Mouse (Mus musculus) c-Kit-positive CD71-positive TER-119-negative erythroid progenitor cells, embryonic 14.5 days (primary cell): ENCODE measurements around the gene Acvr1b.

Experiments used
- DNase-seq: peaks from one replicate; pipeline ENCODE4 v3.0.0-alpha.2; 2013; ENCODE audit warnings: low read depth

Gene Acvr1b

DNA sequence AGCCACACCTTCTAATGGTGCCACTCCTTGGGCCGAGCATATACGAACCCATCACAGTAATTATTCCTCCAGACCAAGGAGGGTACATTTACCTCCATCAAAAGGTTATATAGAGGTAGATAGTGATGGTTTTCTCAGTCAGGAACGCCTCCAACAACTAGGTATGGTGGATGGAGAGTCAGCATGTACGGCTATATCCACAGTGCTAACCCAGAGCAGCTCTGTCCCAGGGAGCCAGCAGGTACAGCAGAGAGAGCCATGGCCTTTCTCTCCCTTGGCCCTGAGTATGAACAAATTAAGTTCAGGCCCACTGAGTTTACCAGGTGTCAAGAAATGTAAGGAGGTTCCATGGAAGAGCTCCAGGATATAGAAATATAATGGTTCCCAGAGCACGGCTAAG lies 78.1 kb downstream of the Acvr1b start:
- DNase-seq: no peak

- no peak for DNase-seq
Observed at GRCm38 (mm10) chr15:101252614-101253013, 78.7 kb downstream of the Acvr1b start.

DNA sequence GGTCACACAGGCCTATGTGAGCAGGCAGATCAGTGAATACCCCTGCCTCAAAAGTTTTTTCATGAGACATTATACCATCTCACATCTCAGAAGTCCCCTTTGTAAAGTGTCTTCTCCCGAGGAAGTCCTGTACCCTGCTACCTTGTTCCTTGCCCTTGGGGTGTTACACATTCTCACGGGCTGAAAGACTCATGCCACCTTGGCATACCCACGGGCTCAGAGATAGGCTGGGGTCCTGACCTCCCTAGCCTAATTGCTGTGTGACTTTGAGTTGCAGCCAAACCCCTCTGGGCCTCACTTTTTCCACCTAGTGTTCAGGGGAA lies 79.7 kb downstream of the Acvr1b start:
- no peak for DNase-seq

DNA sequence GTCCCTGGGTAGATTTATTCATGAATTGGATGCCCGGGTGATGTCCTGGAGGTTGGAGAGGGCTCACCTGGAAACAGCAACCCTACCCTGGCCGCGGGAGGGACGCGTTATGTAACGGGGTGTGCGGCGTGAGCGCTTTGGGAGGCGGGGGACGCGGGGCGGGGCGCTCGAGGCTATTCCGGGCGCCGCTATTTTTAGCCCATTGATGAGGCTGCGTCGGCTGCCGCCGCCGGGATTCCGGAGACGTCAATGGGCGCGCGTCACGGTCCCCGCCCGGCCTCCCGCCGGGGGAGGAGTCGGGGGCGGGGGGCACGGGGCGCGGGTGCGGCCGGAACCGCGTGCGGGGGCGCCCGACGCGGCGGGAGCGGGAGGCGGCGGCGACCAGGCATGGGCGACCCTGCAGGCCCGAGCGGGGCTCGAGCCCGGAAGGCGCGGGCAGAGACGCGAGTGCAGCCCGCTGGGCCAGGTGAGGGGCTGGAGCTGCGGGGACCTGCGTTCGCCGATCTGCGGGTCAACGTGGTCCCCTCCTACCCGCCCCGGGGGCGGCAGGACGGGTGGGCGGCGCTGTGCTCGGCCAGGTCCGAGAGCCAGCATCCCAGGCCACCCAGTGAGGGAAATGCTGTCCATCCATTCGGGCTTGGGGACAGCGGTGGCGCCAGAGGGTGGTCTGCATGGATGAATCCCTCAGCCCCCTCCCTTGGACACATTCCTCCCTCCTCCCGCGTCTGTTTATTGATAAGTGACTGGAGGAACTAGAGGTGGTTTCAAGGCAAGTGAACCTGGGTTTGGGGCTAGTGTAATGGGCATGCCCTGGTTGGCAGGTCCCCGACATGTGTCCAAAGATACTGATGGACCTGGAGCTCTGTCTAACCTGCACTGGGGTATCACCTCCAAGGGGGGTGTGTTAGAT lies 80.3 kb downstream of the Acvr1b start, which contains the start of gene Nr4a1:
Nr4a1 (plus strand) TSS at position 384 of the 910 bp plus-strand sequence.
- no peak for DNase-seq

GRCm38 (mm10) chr15:101255842-101256462 lies 82.1 kb downstream of the Acvr1b start:
- DNase-seq: no peak

DNA sequence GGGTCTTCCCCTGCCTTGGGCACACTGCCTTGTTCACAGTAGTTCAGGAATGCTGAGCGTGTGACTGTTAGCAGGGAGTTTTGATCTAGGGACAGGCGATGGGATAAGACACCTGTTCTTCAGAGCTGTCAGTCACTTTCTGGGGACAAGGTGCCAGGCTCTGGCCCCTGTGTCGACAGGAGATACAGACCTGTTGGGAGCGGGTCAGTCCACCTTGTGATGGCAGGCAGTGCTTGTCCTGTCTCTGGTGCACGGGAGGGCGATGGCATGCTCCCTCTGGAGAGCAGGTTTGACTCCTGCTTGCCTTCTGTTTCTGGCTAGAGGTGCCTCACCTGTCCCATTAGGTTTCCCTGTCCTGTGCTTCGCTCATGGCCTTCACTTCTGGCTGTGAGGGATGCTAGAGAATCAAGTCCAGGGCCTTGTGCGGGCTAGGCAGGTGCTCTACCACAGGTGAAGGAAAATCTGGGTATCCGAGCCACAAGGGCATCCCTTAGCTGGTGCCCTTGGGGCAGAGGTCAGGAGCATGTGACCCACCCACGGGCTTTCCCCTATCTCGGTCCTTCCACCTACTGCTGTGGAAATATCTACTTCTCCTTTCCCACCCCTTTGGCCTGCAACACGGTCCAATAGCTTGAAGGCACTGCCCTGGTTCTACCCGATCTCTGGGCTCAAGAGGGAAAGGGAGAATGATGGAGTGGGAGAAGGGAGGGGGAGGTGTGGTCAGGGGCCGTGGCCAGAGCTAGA lies 82.8 kb downstream of the Acvr1b start:
- DNase-seq: no peak

DNA sequence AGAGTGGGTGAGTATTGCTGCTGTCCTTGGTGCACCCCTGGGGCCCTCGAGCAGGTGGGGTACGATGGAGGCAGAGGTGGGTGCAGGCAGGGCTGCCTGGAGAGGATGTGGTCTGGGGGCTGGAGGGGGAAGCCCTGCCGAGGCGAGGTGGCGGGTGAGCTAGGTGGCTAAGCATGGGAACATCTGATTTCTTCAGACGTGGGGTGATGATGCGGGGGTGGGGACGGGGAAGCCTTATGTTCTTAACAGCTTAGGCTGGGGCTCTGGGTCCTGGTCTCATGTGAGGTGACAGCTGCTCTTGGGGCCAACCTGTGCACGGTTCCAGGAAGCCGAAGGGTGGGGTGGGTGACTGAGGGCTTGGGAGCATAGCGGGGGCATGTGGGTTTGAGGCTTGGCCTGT lies 84.6 kb downstream of the Acvr1b start:
- no peak for DNase-seq

- DNase-seq: no peak
Observed at GRCm38 (mm10) chr15:101259922-101260321, 86.1 kb downstream of the Acvr1b start.

- DNase-seq: no peak
Observed at GRCm38 (mm10) chr15:101260387-101260786, 86.5 kb downstream of the Acvr1b start.

DNA sequence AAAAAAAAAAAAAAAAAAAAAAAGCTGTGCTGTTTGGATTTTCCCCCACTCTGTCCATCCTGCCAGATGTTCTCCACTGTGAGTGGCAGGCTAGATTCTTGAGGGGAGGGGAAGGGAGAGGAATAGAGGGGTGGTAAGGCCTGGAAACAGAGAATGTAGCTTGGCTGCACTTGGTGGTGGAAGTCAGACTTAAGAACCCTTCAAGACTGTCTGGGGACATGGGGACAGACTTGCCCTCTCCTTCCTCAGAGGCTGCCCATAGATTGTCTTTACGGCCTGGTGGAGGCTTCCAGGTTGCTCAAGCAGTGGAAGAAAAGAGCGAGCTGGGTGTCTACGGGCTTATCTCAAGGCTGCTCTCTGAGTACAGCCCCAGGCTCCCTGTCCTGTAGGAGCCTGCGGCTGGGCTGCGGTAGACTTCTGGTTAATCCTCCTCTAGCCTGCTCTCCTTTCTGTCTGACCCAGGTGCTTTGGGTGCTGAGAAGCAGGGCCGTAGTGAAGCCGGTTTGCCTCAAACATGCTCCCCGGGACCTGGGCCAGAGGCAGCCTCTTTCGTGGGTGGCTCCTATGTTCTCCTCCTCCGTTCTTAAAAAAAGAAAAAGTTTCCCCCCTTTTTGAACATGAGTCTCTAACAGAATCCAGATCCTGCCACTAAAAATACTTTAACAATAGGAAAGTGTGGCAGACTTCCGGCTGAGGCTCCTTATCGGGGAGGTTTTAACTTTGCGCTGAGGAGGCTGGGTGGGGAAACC lies 87.2 kb downstream of the Acvr1b start:
- DNase-seq: no peak

DNA sequence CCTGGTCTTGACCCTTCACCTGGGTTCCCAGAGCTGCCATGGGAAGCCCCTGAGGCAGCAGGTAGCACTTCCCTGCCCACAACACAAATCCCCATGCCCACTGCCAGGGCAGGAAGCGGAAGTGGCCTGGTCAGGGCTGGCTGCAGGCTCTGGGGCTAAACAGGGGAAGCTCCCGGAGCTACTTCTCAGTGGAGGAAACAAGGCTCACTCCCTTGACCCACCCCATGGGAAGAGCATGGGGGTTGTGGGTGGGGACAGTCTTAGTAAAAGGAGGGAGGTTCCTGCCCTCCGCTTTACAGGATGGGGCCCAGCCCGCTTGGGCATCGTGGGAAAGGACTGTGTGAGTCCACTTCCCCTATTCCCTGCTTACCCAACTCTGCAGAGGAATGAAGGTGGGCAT lies 88.6 kb downstream of the Acvr1b start:
- no peak for DNase-seq
